Mouse (Mus musculus) C2C12 (cell line): ENCODE results near the gene Trp73.

Experiments used
- CEBPB ChIP-seq: IDR thresholded peaks from one replicate; pipeline ENCODE4 v1.6.1; 2011; ENCODE audit warnings: low read depth, mild to moderate bottlenecking, control low read depth, moderate library complexity
- CTCF ChIP-seq: IDR thresholded peaks from one replicate; pipeline ENCODE4 v1.5.1; 2011; ENCODE audit not compliant: control insufficient read depth, insufficient read depth, insufficient read length
- FOSL1 ChIP-seq: IDR thresholded peaks from one replicate; pipeline ENCODE4 v1.8.0; 2011; ENCODE audit warnings: mild to moderate bottlenecking, low read length; ENCODE audit not compliant: poor library complexity, insufficient read depth, severe bottlenecking
- MAX ChIP-seq: IDR thresholded peaks from one replicate; pipeline ENCODE4 v1.6.1; 2011; ENCODE audit warnings: mild to moderate bottlenecking, control low read depth
- MYOD1 ChIP-seq: IDR thresholded peaks from one replicate; pipeline ENCODE4 v1.6.1; 2011; ENCODE audit warnings: low read depth; ENCODE audit not compliant: control insufficient read depth, insufficient read length
- MYOG ChIP-seq: IDR thresholded peaks from one replicate; pipeline ENCODE4 v1.6.1; 2011; ENCODE audit not compliant: control insufficient read depth, insufficient read length; ENCODE audit errors: extremely low read depth
- USF1 ChIP-seq: IDR thresholded peaks from one replicate; pipeline ENCODE4 v1.6.1; 2011; ENCODE audit warnings: low read depth, mild to moderate bottlenecking, control low read depth, moderate library complexity

DNA sequence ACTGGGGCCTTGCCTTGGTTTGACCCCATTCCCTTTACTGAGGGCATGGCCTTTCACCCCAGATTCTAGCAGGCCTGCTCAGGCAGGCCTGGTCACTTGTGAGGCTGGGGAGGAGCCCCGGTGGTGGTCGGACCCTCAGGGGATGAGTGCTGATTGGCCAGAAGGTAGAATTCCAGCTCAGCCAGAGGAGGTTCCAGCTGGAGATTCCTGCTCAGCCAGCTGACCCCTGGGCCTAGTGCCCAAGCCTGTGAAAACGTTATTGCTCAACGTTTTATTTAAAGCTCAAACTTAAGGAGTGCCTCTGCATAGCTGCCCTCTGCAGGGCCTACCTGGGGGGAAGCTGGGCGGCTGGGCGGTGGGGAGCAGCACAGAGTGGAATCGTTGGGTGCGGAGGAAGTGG lies 37.2 kb upstream of the Trp73 start:
- no peak for TF ChIP-seq CTCF
- TF ChIP-seq MAX: no peak
- TF ChIP-seq MYOD1: no peak
- no peak for TF ChIP-seq CEBPB
- no peak for TF ChIP-seq USF1
- no peak for TF ChIP-seq MYOG
- no peak for TF ChIP-seq FOSL1
